Mouse (Mus musculus) central nervous system, embryonic 18 days (tissue): ENCODE measurements around the gene Wdr17. TPM values are rescaled to one million over a fixed set of nuclear protein-coding genes. Genes with fewer than 3 reads are reported as not detected.

Experiments
- polyA plus RNA-seq: library from polyadenylated mRNA; depleted of rRNA; stranded (reverse); fragments of >200 nt; gene quantifications from 2 replicates; pipeline ENCODE4 v1.2.3, GENCODE M21; 2012; rRNA removed

The Wdr17 gene
- polyA plus RNA-seq, result 18.0 and 19.8 TPM in 2 replicates

DNA sequence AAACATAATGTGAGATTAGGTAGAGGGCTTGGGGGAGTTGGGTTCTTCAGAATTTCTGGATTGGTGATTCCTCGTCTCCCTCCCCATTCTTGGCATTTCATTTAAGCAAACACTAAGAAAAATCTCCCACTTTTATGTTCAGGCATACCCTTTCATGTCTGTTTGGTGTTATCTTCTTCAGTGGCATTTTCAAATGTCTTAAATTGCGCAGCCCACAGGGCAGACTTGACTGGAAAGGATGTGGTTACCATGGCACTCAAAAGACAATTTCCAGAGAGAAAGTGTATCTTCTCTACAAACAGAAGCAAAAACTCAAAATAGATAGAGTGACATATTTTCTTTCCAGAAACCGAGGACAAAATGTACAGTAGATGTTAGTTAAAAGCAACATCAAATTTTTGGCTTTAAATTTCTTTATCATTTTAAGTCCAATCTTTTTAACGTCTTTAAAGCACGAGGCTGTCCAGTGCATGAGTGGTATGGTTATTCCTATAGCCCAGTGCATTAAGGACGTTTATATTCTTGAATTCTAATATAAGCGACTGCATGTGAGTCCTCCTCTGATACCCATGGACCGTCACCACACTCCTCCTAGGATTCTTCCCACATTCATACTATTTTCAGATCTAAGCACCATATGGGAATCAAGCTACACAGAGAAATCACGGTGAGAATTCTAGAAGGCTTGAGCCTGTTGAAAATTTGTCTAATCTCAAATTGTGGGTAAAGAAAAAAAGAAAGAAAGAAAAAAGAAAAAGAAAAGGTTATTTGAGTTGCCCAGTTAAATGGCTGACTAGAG lies at the start of gene Wdr17:
TSS of gene Wdr17 (minus strand) at position 198 of the 799 bp plus-strand sequence.

DNA sequence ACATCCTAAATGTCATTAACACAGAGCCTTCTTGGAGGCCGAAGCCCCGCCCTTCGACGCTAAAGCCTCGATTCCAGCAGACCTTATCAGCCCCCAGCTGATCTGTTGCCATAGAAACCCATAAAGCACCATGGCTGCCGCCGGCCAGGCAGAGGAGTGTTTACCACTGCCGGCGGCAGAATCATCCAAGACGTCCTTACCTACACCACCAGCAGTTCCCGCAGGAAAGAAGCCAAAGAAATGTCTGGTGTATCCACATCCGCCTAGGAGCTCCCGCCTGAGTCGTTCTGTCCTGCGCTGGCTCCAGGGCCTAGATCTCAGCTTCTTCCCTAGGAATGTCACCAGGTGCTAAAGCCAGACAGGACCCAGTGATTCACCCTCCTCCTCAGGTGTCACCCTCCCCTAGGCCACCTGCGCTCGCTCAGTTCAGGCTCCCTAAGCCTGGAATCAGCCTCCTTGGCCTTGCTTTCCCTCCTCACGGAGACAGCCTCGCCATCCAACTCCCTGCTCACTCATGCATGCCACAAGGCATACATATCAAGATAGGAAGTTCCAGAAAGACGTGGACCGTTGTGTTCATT lies 286.2 kb downstream of the Wdr17 start, which contains the start of gene Spata4:
TSS of gene Spata4 (plus strand) at position 111 of the 581 bp plus-strand sequence.

Other genes starting within 250 kb of the Wdr17 start
- 615 and 642 TPM in 2 replicates for gene Gpm6a, start 67.7 kb upstream of the Wdr17 start, polyA plus RNA-seq